ENCODE assay signal across 25 mouse cellular contexts in genomic region chr3:79434985-79435384, GRCm38 (mm10).
DNase-seq lines count a peak whose midpoint lies in the region; TF ChIP-seq lines count a peak whose summit lies in the region.
"Had no signal": no experiment of that assay in that cellular context is flagged by ENCODE, and none has a peak within 500 bp of the region (broad histone marks: within the 10 kb centered on the region; RNA-seq: fewer than 3 reads in every experiment).

No protein-coding gene starts in this region.

- TF ChIP-seq POLR2A in olfactory bulb, adult 2 months (IDR thresholded peaks at IDR 0.05; ENCODE audit: insufficient read depth, low read depth, low read length), result no peak

- no peak for TF ChIP-seq CTCF in olfactory bulb, adult 2 months (IDR thresholded peaks at IDR 0.05; ENCODE audit: insufficient read depth, low read depth, low read length)

- 48% methylated on average over 5 of the region's 5 CpGs for WGBS in heart, embryonic 10.5 days
- 59% methylated on average over 5 of the region's 5 CpGs for WGBS in olfactory bulb, adult 2 months

- H3K36me3 ChIP-seq in heart, embryonic 10.5 days, result no peaks in the 10 kb centered on the region
- H3K36me3 ChIP-seq: embryonic facial prominence, embryonic 13.5 days; embryonic facial prominence, embryonic 15.5 days; forebrain, embryonic 10.5 days; forebrain, embryonic 12.5 days; G1E had no signal

- peak; percentile 50 for DNase-seq in heart, embryonic 10.5 days (ENCODE audit: low spot score)
- no peak for DNase-seq in heart, postnatal 36 days
- peak; percentile 90 for DNase-seq in ES-CJ7 (ENCODE audit: low read depth, low spot score)
- DNase-seq in R1 (ENCODE audit: low read depth, low spot score), result peak; percentile 97
- DNase-seq in frontal cortex, postnatal 14 days (ENCODE audit: low spot score in 2 of 2), result no peak
- DNase-seq in Muller cell, postnatal 12 days (ENCODE audit: inconsistent ontology term), result no peak
- DNase-seq: adrenal gland, adult 2 months; adrenal gland, postnatal 10 days; adrenal gland, postnatal 25 days; B cell, adult 2 months; cerebellum, adult 11 months; cerebellum, adult 18-20 months; cerebellum, adult 8-10 months; cerebellum, adult 9-11 months; cerebellum, postnatal 14 days; cerebellum, postnatal 36 days; embryo, embryonic 11 days had no signal

- intact Hi-C loops in heart, postnatal 36 days (cut with DNase I), result loop anchor here (5.0 kb wide), 1 partner anchor 143 kb away; no protein-coding TSS in a partner anchor

- H3K4me3 ChIP-seq in heart, embryonic 10.5 days, result no peak overlapping the region
- no peak overlapping the region for H3K4me3 ChIP-seq in olfactory bulb, adult 2 months (ENCODE audit: insufficient read depth, low read depth, low read length)
- H3K4me3 ChIP-seq: embryonic facial prominence, embryonic 13.5 days; embryonic facial prominence, embryonic 15.5 days; erythroblast, embryonic 14.5 days; forebrain, embryonic 10.5 days; forebrain, embryonic 12.5 days had no signal

- no peaks in the 10 kb centered on the region for H3K4me1 ChIP-seq in heart, embryonic 10.5 days
- peaks cover 2% of the 10 kb centered on the region; the same call in 1 of the 2 replicates for H3K4me1 ChIP-seq in olfactory bulb, adult 2 months (ENCODE audit: control insufficient read depth, insufficient read depth, low read length)
- H3K4me1 ChIP-seq: embryonic facial prominence, embryonic 13.5 days; embryonic facial prominence, embryonic 15.5 days; forebrain, embryonic 12.5 days had no signal

- H3K27me3 ChIP-seq in heart, embryonic 10.5 days (ENCODE audit: insufficient read depth, poor library complexity, severe bottlenecking), result no peaks in the 10 kb centered on the region
- H3K27me3 ChIP-seq: CH12.LX; embryonic facial prominence, embryonic 13.5 days; embryonic facial prominence, embryonic 15.5 days; forebrain, embryonic 12.5 days had no signal

- H3K9me3 ChIP-seq in heart, embryonic 10.5 days, result no peaks in the 10 kb centered on the region
- H3K9me3 ChIP-seq: embryonic facial prominence, embryonic 13.5 days; embryonic facial prominence, embryonic 15.5 days; forebrain, embryonic 10.5 days; forebrain, embryonic 12.5 days; G1E had no signal

- no peak overlapping the region for H3K27ac ChIP-seq in heart, embryonic 10.5 days
- H3K27ac ChIP-seq in olfactory bulb, adult 2 months (ENCODE audit: insufficient read depth, low read depth, low read length), result peak overlapping the region; percentile 29; the same call in 1 of the 2 replicates
- H3K27ac ChIP-seq: embryonic facial prominence, embryonic 13.5 days; embryonic facial prominence, embryonic 15.5 days; forebrain, embryonic 10.5 days; forebrain, embryonic 12.5 days had no signal

Comparison
In these comparisons a context has a peak if more than half of its experiments do, and no peak if none do; other contexts are left out.
1. DNase-seq: peak in heart, embryonic 10.5 days (single experiment), ES-CJ7 (single experiment) and R1 (single experiment); none in heart, postnatal 36 days (0 of 2), frontal cortex, postnatal 14 days (0 of 2) and Muller cell, postnatal 12 days (single experiment).